8 mouse cellular contexts compared by ENCODE assay signal in the genomic region with DNA sequence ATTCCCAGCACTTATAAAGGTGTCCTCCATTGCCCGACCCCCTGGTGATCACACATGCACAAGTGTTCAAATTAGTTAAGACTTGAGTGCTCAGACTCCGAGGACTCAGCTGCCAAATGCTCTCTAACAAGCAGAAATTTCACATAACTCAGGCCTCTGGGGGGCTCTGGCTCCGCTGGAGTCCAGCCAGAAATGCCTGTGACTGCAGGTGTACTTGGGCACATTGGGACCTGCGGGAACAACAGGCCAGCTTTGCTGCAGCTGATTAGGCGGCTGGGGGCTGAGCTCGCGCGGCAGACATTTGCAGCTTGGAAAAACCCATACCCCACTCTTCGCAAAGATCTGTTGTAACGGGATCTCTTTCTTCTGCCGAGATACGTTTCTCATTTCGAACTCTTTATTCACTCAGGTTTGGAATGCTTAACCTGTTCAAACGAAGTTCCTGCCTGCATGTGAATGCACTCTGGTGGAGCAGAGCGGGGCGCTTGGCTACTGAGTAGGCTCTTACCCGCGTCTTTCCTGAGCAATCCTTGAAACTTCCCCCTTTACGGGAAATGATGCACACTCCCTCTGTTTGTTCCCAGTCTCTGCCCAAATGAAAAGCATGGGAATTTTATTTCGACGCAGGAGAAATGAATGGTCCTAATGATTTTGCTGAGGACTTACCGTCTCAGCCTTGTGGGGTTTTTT. TPM values are rescaled to one million over a fixed set of nuclear protein-coding genes. Genes with fewer than 3 reads are reported as not detected.
DNase-seq lines count a peak whose midpoint lies in the region; ATAC-seq lines count a peak whose summit lies in the region.

No protein-coding gene starts in this region.

- ATAC-seq in hindbrain, embryonic 15.5 days (ENCODE audit: low FRiP score, low read depth): no peak
- no peak for ATAC-seq in neural tube, embryonic 14.5 days (ENCODE audit: low read depth)

- peaks cover 19% of the 10 kb centered on the region for H3K4me1 ChIP-seq in hindbrain, embryonic 15.5 days (replicated peaks)
- peaks cover 9% of the 10 kb centered on the region for H3K4me1 ChIP-seq in neural tube, embryonic 14.5 days (ENCODE audit: control insufficient read depth, insufficient read depth, low read length)

- peak overlapping the region; percentile 17 for H3K4me3 ChIP-seq in hindbrain, embryonic 15.5 days
- H3K4me3 ChIP-seq in neural tube, embryonic 14.5 days (ENCODE audit: low read depth, low read length): no peak overlapping the region

- 12% methylated on average over 22 of the region's 22 CpGs for WGBS in hindbrain, embryonic 15.5 days
- 13% methylated on average over 22 of the region's 22 CpGs for WGBS in neural tube, embryonic 14.5 days

- H3K36me3 ChIP-seq in hindbrain, embryonic 15.5 days: no peaks in the 10 kb centered on the region
- H3K36me3 ChIP-seq in neural tube, embryonic 14.5 days (ENCODE audit: control insufficient read depth, insufficient read depth, low read length): no peaks in the 10 kb centered on the region

- 0 out of 2 replicates have a peak overlapping the region, but pooled peaks have one; percentile 0 for H3K9ac ChIP-seq in hindbrain, embryonic 15.5 days
- no peak overlapping the region for H3K9ac ChIP-seq in neural tube, embryonic 14.5 days (replicated peaks; ENCODE audit: low read depth, low read length)

- H3K27ac ChIP-seq in hindbrain, embryonic 15.5 days (replicated peaks): no peak overlapping the region
- H3K27ac ChIP-seq in neural tube, embryonic 14.5 days (ENCODE audit: low read depth, low read length): no peak overlapping the region

- peaks cover 9% of the 10 kb centered on the region; the same call in 1 of the 2 replicates for H3K27me3 ChIP-seq in hindbrain, embryonic 15.5 days
- peaks cover 3% of the 10 kb centered on the region; the same call in 1 of the 2 replicates for H3K27me3 ChIP-seq in neural tube, embryonic 14.5 days (ENCODE audit: control insufficient read depth, insufficient read depth, low read length)

- H3K4me2 ChIP-seq in hindbrain, embryonic 15.5 days: peak overlapping the region; percentile 43
- H3K4me2 ChIP-seq in neural tube, embryonic 14.5 days (ENCODE audit: low read depth, low read length): peak overlapping the region; percentile 30

- no peaks in the 10 kb centered on the region for H3K9me3 ChIP-seq in hindbrain, embryonic 15.5 days
- no peaks in the 10 kb centered on the region for H3K9me3 ChIP-seq in neural tube, embryonic 14.5 days (ENCODE audit: control insufficient read depth, low read length)

- DNase-seq in adrenal gland, adult (ENCODE audit: inconsistent age in 2 of 2, low spot score in 1 of 2): peak; percentile 50 to 73
- DNase-seq in adrenal gland, adult 18-20 months (ENCODE audit: low spot score in 2 of 2): no peak
- peak; percentile 11 for DNase-seq in urinary bladder, postnatal 25 days (ENCODE audit: low spot score)
- no peak for DNase-seq in urinary bladder, postnatal 10 days (ENCODE audit: low spot score)
- peak; percentile 17 for DNase-seq in liver
- DNase-seq in layer of hippocampus, postnatal 25 days (ENCODE audit: extremely low spot score in 1 of 2, low spot score in 1 of 2): no peak

RNA-seq across cellular contexts. Expression of a gene that starts 3.0 kb away (rescaled TPM):
- 10 to 100 TPM; 16.9 to 20.9 TPM for total RNA-seq in adrenal gland, adult 18-20 months (2021)
- 6.5 and 6.7 TPM in 2 replicates for polyA plus RNA-seq in hindbrain, embryonic 15.5 days (2015; fragmentation: Nextera tagmentation; extraction: Ambion mirVana)
- polyA plus RNA-seq in neural tube, embryonic 14.5 days (2014; fragmentation: Nextera tagmentation; extraction: Ambion mirVana): 5.3 and 5.7 TPM in 2 replicates
- 10 to 100 TPM; 17.2 to 17.9 TPM for total RNA-seq in layer of hippocampus, postnatal 25 days (2021)

RNA-seq across cellular contexts. Expression of a gene that starts 39.1 kb away (rescaled TPM):
- total RNA-seq in adrenal gland, adult 18-20 months (2021): 10 to 100 TPM; 48.9 to 50.9 TPM
- 42.2 and 42.5 TPM in 2 replicates for polyA plus RNA-seq in hindbrain, embryonic 15.5 days (2015; fragmentation: Nextera tagmentation; extraction: Ambion mirVana)
- polyA plus RNA-seq in neural tube, embryonic 14.5 days (2014; fragmentation: Nextera tagmentation; extraction: Ambion mirVana): 42.7 and 45.2 TPM in 2 replicates
- 10 to 100 TPM; 37.6 to 42.8 TPM for total RNA-seq in layer of hippocampus, postnatal 25 days (2021)

Comparison
In these comparisons a context has a peak if more than half of its experiments do, and no peak if none do; other contexts are left out.
1. DNase-seq: peak in adrenal gland, adult (2 of 2), urinary bladder, postnatal 25 days (single experiment) and liver (single experiment); none in adrenal gland, adult 18-20 months (0 of 2), urinary bladder, postnatal 10 days (single experiment) and layer of hippocampus, postnatal 25 days (0 of 2).